Mouse (Mus musculus) heart, adult 18-20 months (tissue): ENCODE results near the gene Mafb. TPM values are rescaled to one million over a fixed set of nuclear protein-coding genes. Genes with fewer than 3 reads are reported as not detected.

Experiments
- DNase-seq, 2 experiments: peaks; one replicate each; pipeline ENCODE4 v3.0.0; 2021 to 2022; ENCODE audit warnings: mixed read lengths in 1 of 2
- long read RNA-seq, 2 experiments: library from polyadenylated mRNA; stranded (forward); transcript quantifications; one replicate each; pipeline ENCODE4 v2.0.0; 2021
- total RNA-seq, 2 experiments: library from RNA; stranded (reverse); gene quantifications; 2 replicates each; pipeline ENCODE4 v1.2.3; 2021

The Mafb gene
- total RNA-seq, result 1 to 10 TPM; 8.6 to 9.5 TPM
- long read RNA-seq, experiment 1, partial matches to known transcripts, result 0 of 3 reads
- long read RNA-seq, experiment 1, other reads (novel, unspliced or antisense), result 0 of 3 reads
- long read RNA-seq, experiment 2, partial matches to known transcripts, result 0 of 3 reads
- long read RNA-seq, experiment 2, other reads (novel, unspliced or antisense), result 0 of 3 reads

DNA sequence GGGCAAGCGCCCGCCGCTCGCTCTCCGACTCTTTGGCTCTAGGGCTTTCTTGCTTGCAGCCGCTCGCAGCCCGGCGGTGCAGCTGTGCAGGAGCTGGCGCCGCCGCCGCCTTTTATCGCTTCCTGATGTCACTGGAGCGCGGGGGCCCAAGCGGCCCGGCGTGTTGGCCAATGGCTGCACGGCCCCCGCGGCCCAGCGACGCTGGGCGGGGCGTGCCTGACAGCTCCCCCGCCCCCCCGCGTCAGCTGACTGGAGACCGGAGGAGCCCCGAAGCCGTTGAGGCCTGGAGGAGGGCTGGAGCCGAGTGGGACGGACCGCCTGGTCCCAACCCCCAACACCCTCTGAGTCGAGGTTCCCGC, at the start of gene Mafb:
Mafb (minus strand) TSS at position 86 of the 359 bp plus-strand sequence.
- DNase-seq, result peak; percentile 95 to 98

DNA sequence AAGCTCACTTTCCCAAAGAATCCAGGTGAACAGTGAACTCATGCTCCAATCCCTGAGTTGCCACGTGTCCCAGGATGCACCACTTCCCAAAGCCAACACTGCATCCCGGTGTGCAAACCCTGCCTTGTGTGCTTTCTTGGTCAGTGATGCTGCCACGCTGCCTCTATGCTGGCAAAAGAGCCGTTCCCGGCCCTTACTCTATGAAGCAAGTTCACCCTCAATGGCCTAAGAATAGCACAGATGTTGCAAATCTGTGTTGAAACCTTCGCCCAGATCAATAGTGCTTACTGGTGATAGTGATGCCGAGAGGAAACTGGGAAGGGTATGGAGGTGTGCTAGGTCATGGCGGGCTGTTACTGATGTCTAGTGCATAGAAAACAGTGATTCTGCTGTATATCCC, 48.3 kb upstream of the Mafb start:
- no peak for DNase-seq

DNA sequence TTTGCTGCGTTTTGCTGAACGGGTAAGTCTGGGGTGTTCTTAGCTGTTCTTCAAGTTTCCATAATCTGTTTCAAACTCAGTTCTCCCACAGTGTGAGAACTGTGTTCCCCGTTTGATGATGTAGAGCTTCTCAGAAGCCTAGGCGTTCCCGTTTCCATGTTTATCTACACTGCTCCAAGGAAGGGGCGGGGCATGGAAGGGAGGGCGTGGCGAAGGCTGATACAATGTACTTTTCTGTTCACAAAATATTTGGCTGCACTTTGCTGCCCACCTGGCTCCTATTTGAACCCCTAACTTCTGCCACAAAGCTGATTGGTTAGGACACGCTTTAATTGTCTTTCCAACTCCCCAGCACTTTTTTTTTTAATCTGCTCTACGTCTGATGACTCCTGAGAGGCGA, 47.9 kb upstream of the Mafb start:
- no peak for DNase-seq

DNA sequence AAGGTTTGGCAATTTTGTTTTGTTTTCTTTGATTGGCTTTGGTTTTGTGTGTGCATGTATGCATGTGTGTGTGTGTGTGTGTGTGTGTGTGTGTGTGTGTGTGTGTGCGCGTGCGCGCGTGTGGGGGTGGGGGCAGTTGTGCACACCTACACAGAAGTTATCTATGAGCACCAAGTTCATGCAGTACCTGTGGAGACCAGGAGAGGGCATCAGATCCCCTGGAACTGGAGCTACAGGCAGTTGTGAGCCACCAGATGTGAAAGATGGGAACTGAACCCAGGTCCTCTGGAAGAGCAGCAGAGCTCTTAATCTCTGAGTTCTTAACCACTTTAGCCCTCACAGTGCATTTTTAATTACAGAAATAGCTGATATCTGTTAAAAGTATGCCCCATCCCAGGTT, 47.1 kb upstream of the Mafb start:
- peak; percentile 15 to 39 for DNase-seq

DNA sequence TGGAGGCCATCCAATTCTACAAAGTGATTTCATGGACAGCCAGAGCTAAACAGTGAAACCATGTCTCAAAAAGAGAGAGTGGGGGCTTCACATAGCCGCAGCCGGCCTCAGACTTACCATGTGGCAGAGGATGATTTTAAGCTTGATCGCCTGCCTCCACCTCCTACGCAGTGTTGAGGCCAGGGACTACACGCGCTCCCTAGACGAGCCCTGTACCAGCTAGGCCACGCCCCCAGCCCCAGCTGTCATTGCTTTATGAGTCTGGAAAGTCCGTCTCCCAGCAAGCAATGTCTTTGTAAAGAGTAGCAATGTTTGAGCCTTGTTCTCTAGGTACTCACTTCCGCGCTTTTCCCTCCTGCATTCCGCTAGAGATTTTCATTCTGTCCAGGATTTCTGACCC, 46.2 kb upstream of the Mafb start:
- peak in 1 of 2 experiments; percentile 6 for DNase-seq

DNA sequence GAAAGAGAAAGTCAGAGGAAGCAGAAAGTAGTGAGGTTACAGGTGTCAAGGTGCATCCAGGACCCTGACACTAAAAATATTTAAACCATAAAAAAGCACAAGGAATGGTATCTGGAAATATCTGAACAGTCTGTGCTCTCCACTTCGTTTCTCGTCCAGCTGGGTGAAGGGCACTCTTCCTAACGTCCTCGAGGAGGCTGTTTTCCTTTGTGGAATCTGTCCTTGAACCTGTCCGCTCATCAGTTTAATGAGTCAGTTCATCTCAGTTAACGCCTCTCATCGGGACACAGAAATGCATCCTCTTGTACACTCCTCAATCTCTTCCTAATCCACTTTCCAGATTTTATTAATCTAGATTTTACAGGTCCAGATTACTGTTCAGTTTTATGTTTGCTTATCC, 44.6 kb upstream of the Mafb start:
- no peak for DNase-seq

DNA sequence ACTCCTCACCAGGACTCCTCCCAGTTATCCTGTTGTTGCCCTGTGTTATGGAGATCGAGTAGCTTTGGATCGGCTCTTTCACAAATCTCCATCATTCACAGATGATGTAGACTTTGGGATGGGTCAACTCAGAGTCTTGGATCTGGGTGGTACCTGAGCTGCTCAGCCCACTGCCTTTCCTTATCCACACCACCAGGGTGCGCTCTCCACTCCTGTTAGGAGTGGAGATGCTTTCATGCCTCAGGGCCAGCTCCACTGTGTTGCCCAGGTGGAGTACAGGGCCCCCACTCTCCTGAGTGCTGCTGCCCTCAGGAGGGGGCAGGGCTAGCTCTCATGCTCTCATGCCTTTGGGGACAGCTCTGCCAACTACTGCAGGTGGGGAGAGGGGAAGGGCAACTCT, 40.9 kb upstream of the Mafb start:
- DNase-seq, result peak in 1 of 2 experiments; percentile 6

DNA sequence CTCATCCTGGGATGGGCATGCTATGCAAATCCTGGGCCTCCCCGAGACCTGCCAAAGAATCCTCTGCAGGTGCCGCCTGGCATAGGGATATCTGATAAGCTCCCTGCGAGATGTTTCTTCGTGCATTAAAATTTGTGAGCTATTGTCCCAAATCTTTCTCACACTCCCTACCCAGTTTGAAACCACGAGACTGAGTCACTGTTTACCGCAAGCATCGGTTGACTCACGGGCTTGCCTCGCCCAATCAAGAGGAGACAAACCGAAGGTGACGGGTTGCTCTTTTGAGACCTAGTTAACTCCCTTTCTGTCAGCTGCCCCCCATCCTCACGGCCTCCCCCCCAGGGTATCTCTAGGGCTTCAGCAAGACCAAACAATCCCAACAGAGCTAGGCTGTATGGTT, 30.9 kb upstream of the Mafb start:
- DNase-seq, result no peak

DNA sequence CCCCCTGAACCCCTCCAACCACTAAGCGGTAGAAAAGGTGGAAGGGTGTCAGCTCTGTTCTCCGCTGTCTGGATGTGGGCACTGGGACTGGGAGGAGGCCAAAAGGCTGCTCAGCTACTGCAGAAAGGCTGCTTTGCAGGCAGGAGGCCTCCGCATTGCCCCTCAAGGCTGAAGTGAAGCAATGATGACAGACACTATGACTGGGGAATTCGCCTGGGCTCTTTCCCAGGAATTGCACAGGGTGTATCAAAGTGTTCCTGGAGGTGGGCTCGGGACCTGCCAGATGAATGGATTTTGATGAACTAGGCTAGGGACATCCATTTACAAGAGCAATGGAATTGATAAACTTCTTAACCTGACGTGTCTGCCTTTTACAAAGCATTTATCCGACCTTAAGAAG, 27.9 kb upstream of the Mafb start:
- DNase-seq, result no peak

DNA sequence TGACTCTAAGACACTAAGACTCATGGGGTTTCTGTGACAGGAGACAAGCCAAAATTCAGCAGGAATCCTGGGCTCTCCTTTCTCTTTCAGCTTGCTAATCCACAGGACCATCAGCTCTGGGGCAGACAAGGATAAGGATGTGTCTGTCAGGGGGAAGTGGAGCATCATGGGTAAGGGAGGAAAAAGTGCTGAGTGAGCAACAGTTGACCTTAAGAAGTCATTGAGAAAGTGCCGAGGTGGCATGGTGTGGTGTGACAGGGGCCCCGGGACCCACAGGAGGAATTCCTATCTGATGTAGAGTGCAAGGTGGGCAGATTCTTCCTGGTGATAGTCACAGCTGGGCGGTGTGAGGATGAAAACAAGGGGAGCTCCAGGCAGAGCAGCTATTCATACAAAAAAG, 25.8 kb upstream of the Mafb start:
- DNase-seq, result no peak

DNA sequence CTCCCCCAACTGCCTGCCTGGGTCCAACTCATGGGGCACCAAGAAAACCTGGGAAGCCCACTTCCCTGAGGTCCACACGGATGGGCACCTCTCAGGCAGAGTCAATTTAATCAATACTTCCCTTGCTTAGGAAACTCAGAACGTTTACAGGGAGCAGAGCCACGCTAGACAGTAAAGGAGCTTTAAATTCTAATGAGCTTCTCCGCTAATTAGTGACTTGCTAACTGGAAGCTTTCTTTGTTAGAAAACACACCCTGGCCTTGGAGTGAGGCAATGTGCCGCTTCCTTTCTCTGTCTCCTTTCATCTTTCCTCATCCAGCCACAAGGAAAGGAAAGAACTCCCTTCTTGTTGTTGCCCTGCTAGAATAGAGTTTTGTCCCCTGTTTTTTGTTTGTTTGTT, 21.7 kb upstream of the Mafb start:
- no peak for DNase-seq

DNA sequence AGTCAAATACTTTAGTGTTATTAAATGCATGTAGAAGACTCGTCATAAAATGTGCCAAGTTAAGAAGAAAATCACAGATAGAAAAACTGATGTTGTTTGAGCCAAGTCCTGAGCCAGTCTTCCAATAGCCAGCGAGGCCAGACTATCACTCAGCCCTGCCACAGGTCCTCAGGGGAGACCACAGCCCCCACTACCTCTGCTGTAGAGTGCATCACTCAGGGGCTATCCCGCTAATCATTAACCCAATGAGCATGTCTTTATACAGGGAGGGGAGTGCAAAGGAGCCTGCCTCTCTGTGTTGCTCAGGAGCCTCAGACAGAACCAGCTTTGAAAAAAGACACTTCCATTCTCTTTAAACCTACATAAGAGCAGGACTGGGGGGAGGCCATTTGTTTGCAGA, 16.6 kb upstream of the Mafb start:
- no peak for DNase-seq

DNA sequence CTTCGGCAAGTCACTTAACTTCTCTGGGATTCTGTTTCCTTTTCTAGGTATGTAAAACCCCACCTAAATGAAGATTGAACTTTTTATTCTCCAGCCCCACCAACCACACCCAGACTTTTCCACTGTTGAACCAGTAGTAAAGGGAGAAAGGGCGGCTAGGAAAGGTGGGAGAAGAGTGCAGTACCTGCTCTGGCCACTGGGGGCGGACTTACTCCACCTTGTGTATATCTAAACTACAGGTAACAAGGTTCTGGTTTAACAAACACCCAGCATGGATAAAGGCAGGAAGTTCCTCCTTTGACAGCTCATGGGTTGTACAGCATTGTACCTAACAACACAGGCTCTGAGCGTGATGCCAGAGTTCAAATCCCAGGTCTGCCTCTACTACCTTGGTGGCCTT, 11.4 kb upstream of the Mafb start:
- peak in 1 of 2 experiments; percentile 70 for DNase-seq

DNA sequence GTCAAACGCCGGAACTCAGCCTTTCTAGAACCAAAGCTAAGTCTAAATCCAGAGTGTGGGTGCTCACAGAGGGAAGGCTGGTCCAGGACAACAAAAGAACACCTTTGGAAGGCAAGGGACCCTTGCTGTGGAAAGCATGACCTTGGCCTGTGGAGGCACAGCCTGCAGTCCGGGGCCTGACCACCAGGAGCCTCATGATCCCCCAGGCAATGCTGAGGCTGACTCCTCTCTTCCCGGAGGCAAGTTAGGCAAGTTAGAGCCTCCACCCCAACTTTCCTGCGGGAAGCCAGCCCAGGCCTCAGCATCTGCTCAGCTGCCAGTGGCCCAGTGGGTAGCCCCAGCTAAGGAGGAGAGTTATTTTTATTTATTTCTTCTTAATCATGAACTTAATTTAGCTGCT, 9.4 kb upstream of the Mafb start:
- no peak for DNase-seq

DNA sequence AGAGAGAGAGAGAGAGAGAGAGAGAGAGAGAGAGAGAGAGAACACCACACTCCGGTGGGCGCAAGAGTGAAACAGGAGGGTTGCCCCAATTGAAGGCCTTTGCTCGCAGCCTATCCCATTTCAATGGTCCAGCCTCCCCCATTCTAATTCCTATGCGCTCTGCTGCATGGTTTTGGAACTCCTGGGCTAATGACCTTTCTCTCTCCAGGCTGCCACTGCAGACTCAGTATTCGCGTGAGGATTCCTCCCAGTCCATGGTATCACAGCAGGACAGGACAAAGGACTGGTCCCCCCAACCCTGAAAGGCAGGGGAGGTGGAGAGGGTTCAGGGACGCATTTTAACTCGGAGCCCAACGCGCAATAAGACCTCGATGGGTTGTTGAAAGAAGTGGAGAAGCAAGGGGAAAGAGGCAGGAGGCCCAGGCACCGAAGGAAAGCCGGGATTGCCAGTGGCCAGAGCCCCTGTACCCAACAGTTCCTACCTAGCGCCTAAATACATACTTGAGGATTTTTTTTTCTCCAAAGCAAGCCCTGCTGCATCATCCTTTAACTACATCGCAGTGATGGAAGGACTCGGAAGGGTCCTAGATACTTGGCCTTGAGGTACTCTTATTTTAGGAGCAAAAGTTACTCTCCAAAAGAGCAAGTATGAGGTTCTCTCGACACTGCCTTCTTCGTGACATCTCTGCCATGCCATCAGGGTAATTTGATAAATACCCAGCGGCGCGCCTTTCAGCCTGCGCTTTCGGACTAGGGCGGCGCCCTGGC, 3.0 kb upstream of the Mafb start:
- no peak for DNase-seq

DNA sequence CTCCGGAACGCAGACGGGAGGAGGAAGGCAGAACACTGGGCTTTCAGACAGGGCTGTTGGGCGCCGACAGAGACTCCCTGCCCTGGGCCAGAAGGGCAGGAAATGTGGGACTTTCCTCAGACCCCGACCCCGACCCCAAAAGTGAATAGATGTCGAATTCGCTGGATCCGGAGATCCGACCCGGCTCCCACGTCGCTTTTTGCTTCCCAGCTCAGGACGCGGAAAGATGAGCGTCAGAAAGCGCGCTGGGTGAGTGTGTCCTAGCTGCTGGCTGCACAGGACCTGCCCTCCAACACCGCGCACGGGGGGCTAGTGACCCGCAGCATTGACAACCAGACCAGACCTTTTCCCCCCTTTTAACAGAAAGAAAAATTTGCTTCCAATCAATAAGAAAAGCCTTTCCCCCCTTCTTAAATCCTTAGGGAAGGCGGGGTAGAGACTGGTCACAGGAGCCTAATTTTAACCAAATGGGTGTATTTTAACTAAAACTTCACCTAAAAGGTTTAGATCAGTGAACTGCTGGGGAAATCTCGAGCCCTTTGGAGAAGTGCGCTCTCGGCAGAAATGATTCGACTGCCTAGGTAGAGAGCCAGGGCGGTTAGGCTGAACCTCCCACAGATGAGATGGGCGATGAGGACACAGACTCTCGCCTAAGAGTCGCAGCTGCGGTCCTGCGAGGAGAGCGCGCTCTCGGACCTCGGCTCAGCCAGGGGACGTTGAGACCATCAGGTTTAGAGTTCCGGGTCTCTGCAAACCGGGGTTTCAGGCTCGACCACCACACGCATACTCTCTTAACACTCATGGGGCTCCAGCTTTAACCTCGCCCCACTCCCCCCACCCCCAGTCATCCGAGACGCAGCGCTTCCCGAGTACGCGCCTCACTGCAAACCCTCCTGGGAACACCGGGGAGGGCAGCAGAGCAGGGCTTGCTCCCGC, 1.8 kb upstream of the Mafb start:
- no peak for DNase-seq

DNA sequence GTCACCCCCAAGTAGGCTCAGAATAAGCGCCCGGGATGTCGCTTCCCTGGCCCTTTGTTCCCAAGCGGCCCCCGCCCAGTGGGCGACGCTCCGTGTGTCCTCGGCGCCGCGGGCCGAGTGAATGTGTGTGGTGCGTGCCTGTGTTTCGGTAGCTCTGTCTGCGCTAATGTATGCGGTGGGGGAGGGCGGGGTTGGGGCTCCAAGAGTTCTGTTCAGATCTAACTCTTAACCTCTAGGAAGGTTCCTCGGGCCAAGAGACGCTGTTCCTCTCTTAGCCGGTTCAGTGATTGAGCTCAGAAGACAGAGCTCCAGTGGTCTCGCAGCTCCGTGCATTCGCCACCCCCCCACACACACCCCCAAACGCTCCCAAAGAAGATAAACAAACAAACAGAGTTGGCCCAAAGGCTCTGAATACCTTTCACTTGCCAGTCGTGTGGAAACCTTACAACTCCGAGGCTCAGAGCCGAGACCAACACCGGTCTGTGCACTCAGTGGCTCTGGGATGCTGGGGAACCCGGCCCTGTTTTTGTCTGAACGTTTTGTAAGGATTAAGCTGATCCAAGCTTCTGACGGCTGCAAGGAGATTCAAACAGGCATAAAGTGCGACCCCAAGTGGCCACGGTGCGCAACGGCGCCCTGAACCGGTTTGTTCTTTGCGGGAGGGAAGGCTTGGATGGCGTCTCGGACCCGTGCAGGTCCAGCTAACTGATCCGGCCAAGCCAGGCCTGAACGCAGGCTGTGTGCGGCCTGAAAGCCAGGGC, 763 bp upstream of the Mafb start:
- DNase-seq, result peak; percentile 92 to 97

DNA sequence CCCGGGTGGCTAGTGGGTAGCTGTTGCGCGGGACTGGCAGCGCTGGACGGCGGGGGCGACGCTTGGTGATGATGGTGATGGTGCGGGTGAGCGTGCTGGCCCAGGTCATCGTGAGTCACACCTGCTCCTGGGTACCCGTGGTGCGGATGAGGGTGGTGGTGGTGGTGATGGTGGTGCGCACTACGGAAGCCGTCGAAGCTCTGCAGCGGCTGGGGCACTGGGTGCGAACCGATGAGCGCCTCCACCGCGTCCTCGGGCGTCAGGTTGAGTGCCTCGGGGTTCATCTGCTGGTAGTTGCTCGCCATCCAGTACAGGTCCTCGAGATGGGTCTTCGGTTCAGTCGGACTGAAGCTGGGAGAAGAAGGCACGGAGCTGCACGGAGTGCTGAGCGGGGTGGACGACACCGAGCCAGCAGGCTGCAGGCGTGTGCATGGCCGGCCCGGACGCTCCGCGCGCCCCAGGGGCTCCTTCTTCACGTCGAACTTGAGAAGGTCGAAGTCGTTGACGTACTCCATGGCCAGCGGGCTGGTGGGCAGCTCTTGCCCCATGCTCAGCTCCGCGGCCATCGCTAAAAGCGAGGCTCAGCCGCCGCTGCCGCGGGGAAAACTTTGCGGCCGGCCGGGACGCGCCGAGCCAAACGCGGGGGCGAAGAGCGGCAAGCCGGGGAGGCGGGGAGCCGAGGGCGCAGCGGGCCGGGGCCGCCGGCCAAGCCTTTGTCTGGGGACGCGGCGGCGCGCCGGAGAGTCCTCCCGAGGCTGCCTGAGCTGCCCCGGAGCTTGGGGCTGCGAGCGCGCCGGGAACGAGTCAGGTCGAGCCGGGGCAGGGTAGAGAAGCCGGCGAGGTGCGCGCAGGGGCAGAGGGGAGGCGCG, 520 bp downstream of the Mafb start:
- no peak for DNase-seq

DNA sequence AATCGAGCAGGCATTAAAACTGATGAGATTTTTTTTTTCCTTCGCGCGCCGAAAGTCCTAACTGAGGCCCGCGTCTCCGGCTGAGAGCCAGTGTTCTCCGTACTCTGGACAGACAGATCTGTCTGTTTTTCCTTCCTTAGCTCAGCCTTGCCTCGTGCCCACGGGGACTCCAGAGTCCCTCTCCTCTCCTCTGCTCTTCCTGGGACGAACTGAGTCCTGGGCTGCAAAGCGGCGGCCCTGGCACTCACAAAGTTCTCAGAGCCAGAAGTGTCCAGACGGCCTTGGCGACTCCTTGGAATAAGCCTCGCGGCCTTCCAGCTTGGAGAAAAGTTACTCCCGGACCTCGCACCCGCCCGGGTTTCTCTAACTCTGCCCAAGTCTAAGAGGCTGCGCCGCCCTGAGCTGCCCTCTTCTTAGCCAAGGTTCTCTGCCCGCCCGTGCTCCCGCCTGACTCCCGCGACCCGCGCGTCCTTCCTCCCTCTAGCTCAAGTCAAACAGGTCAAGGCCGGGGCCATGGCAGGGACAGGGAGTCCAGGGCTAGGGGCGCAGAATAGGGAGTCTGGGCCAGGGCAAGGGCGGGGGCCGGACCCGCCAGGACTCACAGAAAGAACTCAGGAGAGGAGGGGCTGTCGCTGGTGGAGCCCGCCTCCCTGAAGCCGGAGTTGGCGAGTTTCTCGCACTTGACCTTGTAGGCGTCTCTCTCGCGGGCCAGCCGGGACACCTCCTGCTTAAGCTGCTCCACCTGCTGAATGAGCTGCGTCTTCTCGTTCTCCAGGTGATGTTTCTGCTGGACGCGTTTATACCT, 1.6 kb downstream of the Mafb start:
- peak; percentile 65 to 79 for DNase-seq

DNA sequence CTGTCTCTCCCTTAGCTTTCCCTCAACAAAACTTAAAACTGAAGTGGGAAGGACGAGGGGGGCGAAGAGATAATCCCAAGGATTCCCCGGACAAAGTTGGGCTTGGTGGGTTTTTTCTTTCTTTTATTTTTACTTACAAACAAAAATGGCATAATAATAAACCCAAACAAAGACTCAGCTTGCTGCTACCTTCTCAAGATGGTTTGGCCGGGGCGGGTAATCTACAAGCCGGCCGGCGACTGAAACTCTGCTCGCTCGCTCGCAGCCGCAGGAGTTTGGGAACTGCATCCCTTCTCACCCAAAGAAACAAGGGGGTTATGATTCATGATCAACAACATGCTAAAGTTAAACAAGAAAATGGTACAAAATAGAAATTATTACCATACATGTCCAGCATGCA, 2.2 kb downstream of the Mafb start:
- DNase-seq, result no peak
